Mouse (Mus musculus): ENCODE measurements at regions not wholly inside any gene's neighbourhood (a gene's known extent, or its start where the extent isn't known, plus 50 kb on each side); places are given as distances from the start of the nearest gene placed in this dataset.

- Histone ChIP-seq H3K4me3 (ENCODE audit: low read depth, low read length) (no peak overlapping the region), H3K9me3 (ENCODE audit: low read length) (no peaks in the 10 kb centered on the region), H3K4me2 (ENCODE audit: low read depth, low read length) (no peak overlapping the region), H3K4me1 (ENCODE audit: insufficient read depth) (no peaks in the 10 kb centered on the region), H3K27me3 (ENCODE audit: insufficient read depth, low read length) (no peaks in the 10 kb centered on the region), H3K36me3 (replicated peaks; ENCODE audit: insufficient read depth, low read length) (no peaks in the 10 kb centered on the region), H3K27ac (ENCODE audit: low read depth) (no peak overlapping the region), H3K9ac (replicated peaks) (no peak overlapping the region)
- TF ChIP-seq CTCF (IDR thresholded peaks at IDR 0.05; ENCODE audit: low read depth) (no peak), EP300 (IDR thresholded peaks at IDR 0.05; ENCODE audit: low read depth) (no peak)
- DNase-seq (no peak), ATAC-seq (no peak)
- WGBS (ENCODE audit: insufficient replicate concordance): 51% methylated on average over 10 of the region's 10 CpGs
These were observed 253.5 kb upstream of the Kcnab2 start for GRCm38 (mm10) chr4:152731082-152731720.

DNA sequence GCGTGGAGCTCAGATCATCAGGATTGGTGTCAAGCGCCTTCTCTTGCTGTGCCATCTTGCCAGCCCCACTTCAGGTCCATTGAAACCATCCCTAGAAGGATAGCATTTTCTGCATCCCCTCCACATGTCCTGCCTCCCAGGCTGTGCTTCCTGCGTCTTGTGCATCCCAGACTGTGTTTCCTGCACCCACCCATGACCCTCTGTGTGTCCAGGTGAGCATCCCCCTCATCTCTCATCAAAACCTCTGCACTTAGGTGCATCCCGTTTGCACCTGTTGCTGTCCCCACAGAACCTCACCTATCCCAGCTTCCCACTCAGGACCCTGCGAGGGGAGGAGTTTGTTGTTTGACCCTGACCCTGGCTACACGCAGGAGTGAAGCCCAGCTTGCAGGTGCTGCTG is 251.8 kb upstream of the Kcnab2 start:
- TF ChIP-seq CTCF (IDR thresholded peaks at IDR 0.05; ENCODE audit: low read depth) (no peak), EP300 (IDR thresholded peaks at IDR 0.05; ENCODE audit: low read depth) (no peak)

GRCm38 (mm10) chr4:152725881-152726280 is 248.2 kb upstream of the Kcnab2 start:
- no peaks in the 10 kb centered on the region for H3K36me3 ChIP-seq (replicated peaks; ENCODE audit: insufficient read depth, low read length)
- peaks cover 6% of the 10 kb centered on the region for H3K4me1 ChIP-seq (ENCODE audit: insufficient read depth)
- TF ChIP-seq EP300 (IDR thresholded peaks at IDR 0.05; ENCODE audit: low read depth): no peak
- no peak for TF ChIP-seq CTCF (IDR thresholded peaks at IDR 0.05; ENCODE audit: low read depth)
- ATAC-seq: no peak
- WGBS (ENCODE audit: insufficient replicate concordance): 58% methylated on average over 5 of the region's 5 CpGs
- no peak overlapping the region for H3K27ac ChIP-seq (ENCODE audit: low read depth)
- no peaks in the 10 kb centered on the region for H3K27me3 ChIP-seq (ENCODE audit: insufficient read depth, low read length)
- H3K9me3 ChIP-seq (ENCODE audit: low read length): no peaks in the 10 kb centered on the region
- no peak overlapping the region for H3K9ac ChIP-seq (replicated peaks)
- H3K4me2 ChIP-seq (ENCODE audit: low read depth, low read length): no peak overlapping the region
- DNase-seq: no peak
- no peak overlapping the region for H3K4me3 ChIP-seq (ENCODE audit: low read depth, low read length)

More for the DNA sequence above, 251.8 kb upstream of the Kcnab2 start:
- Histone ChIP-seq H3K27me3 (ENCODE audit: insufficient read depth, low read length) (no peaks in the 10 kb centered on the region), H3K9me3 (ENCODE audit: low read length) (no peaks in the 10 kb centered on the region), H3K9ac (replicated peaks) (no peak overlapping the region), H3K4me1 (ENCODE audit: insufficient read depth) (no peaks in the 10 kb centered on the region), H3K4me3 (ENCODE audit: low read depth, low read length) (no peak overlapping the region), H3K4me2 (ENCODE audit: low read depth, low read length) (no peak overlapping the region), H3K27ac (ENCODE audit: low read depth) (no peak overlapping the region), H3K36me3 (replicated peaks; ENCODE audit: insufficient read depth, low read length) (no peaks in the 10 kb centered on the region)
- 78% methylated on average over 6 of the region's 6 CpGs for WGBS (ENCODE audit: insufficient replicate concordance)
- no peak for ATAC-seq
- DNase-seq: no peak

DNA sequence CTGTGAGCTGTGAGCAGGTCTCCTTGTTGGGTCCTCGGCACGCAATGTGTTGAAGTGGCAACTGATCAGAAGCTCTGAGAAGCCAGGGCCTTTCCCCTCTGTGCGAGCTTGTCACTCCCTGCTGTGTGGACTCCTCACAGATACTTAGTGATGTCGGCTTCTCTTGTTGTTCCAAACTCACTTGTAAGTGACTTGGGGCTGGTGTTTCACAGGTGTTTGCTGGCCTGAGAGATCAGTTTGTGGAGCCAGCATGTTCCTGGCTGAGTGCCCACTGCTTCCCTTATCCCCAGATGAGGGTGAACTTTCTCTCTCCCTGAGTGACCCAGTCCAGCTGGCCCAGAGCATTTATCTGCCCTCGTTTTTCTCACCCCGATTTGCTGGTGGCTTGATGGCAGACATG is 247.8 kb upstream of the Kcnab2 start:
- Histone ChIP-seq H3K27me3 (ENCODE audit: insufficient read depth, low read length) (no peaks in the 10 kb centered on the region), H3K9me3 (ENCODE audit: low read length) (no peaks in the 10 kb centered on the region), H3K27ac (ENCODE audit: low read depth) (no peak overlapping the region), H3K4me3 (ENCODE audit: low read depth, low read length) (no peak overlapping the region), H3K4me2 (ENCODE audit: low read depth, low read length) (no peak overlapping the region), H3K9ac (replicated peaks) (no peak overlapping the region), H3K36me3 (replicated peaks; ENCODE audit: insufficient read depth, low read length) (no peaks in the 10 kb centered on the region), H3K4me1 (ENCODE audit: insufficient read depth) (peaks cover 6% of the 10 kb centered on the region)
- 59% methylated on average over 6 of the region's 6 CpGs for WGBS (ENCODE audit: insufficient replicate concordance)
- ATAC-seq: no peak
- DNase-seq: no peak
- TF ChIP-seq CTCF (IDR thresholded peaks at IDR 0.05; ENCODE audit: low read depth) (no peak), EP300 (IDR thresholded peaks at IDR 0.05; ENCODE audit: low read depth) (no peak)

DNA sequence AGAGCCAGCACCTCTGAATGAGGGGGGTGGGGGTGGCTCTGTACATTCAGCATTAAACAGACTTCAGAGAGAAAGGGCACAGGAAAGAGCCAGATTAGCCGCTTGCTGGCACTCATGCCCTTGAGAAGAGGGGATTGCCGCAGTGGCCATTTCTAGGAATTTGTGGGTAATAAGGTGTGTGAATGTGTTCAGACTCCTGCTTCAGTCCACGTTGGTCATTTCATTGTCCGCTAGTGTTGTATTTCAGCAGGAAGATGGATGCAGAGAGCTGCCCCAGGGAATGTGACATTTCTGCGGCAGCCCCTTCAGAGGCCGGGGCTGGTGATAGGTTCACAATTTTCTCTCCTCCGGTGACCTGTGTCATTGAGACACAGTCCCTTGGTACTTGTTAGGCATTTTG is 247.1 kb upstream of the Kcnab2 start:
- TF ChIP-seq CTCF (IDR thresholded peaks at IDR 0.05; ENCODE audit: low read depth) (no peak), EP300 (IDR thresholded peaks at IDR 0.05; ENCODE audit: low read depth) (no peak)
- no peak overlapping the region for H3K4me3 ChIP-seq (ENCODE audit: low read depth, low read length)
- H3K36me3 ChIP-seq (replicated peaks; ENCODE audit: insufficient read depth, low read length): no peaks in the 10 kb centered on the region
- ATAC-seq: no peak
- 78% methylated on average over 7 of the region's 7 CpGs for WGBS (ENCODE audit: insufficient replicate concordance)
- H3K9ac ChIP-seq (replicated peaks): no peak overlapping the region
- H3K9me3 ChIP-seq (ENCODE audit: low read length): no peaks in the 10 kb centered on the region
- peaks cover 6% of the 10 kb centered on the region for H3K4me1 ChIP-seq (ENCODE audit: insufficient read depth)
- no peak overlapping the region for H3K4me2 ChIP-seq (ENCODE audit: low read depth, low read length)
- no peak for DNase-seq
- no peak overlapping the region for H3K27ac ChIP-seq (ENCODE audit: low read depth)
- no peaks in the 10 kb centered on the region for H3K27me3 ChIP-seq (ENCODE audit: insufficient read depth, low read length)

- Histone ChIP-seq H3K27ac (ENCODE audit: low read depth) (no peak overlapping the region), H3K27me3 (ENCODE audit: insufficient read depth, low read length) (no peaks in the 10 kb centered on the region), H3K36me3 (replicated peaks; ENCODE audit: insufficient read depth, low read length) (no peaks in the 10 kb centered on the region), H3K4me3 (ENCODE audit: low read depth, low read length) (no peak overlapping the region), H3K4me1 (ENCODE audit: insufficient read depth) (peaks cover 6% of the 10 kb centered on the region), H3K9me3 (ENCODE audit: low read length) (no peaks in the 10 kb centered on the region), H3K9ac (replicated peaks) (no peak overlapping the region), H3K4me2 (ENCODE audit: low read depth, low read length) (no peak overlapping the region)
- TF ChIP-seq CTCF (IDR thresholded peaks at IDR 0.05; ENCODE audit: low read depth): no peak
- no peak for TF ChIP-seq EP300 (IDR thresholded peaks at IDR 0.05; ENCODE audit: low read depth)
- DNase-seq: no peak
- WGBS (ENCODE audit: insufficient replicate concordance): 67% methylated on average over 10 of the region's 10 CpGs
- ATAC-seq: no peak
These were observed 246.4 kb upstream of the Kcnab2 start for GRCm38 (mm10) chr4:152724026-152724425.
